Mouse (Mus musculus) midbrain, embryonic 14.5 days (tissue): ENCODE data around the gene Csnk1g2. TPM values are rescaled to one million over a fixed set of nuclear protein-coding genes. Genes with fewer than 3 reads are reported as not detected.
"Not testable (repeated sequence)": the region's sequence is repeated elsewhere in the genome, so short reads cannot be mapped to it uniquely, and the experiment has no call there.

Source experiments
- ATAC-seq: fragments of 200-750 bp; cut with Nextera tagmentation; 2 replicates; pipeline ENCODE4 v1.8.0; 2017; ENCODE audit warnings: moderate number of reproducible peaks, moderate library complexity; ENCODE audit not compliant: low FRiP score, low TSS enrichment
- DNase-seq: peaks from one replicate; pipeline ENCODE4 v3.0.0-alpha.2; 2015
- H3K27ac ChIP-seq: fragments of 300-500 bp; sonication (generic); replicated peaks from 2 replicates; pipeline ENCODE4 v1.5.1; 2014; ENCODE audit warnings: mild to moderate bottlenecking, low read depth, low read length, moderate library complexity
- H3K27me3 ChIP-seq: fragments of 300-500 bp; sonication (generic); 2 replicates; pipeline ENCODE4 v1.6.1; 2014; ENCODE audit warnings: low read length, control low read depth, mixed read lengths; ENCODE audit not compliant: control insufficient read depth, insufficient read depth
- H3K36me3 ChIP-seq: fragments of 300-500 bp; sonication (generic); 2 replicates; pipeline ENCODE4 v1.6.1; 2014; ENCODE audit warnings: low read length, control low read depth; ENCODE audit not compliant: control insufficient read depth, insufficient read depth
- H3K4me1 ChIP-seq: fragments of 300-500 bp; sonication (generic); 2 replicates; pipeline ENCODE4 v1.6.1; 2014; ENCODE audit warnings: mild to moderate bottlenecking, antibody characterized with exemption, low read length, control low read depth; ENCODE audit not compliant: control insufficient read depth, insufficient read depth
- H3K4me2 ChIP-seq: fragments of 300-500 bp; sonication (generic); 2 replicates; pipeline ENCODE4 v1.6.1; 2014; ENCODE audit warnings: mild to moderate bottlenecking, low read length, moderate library complexity
- H3K4me3 ChIP-seq: fragments of 300-500 bp; sonication (generic); replicated peaks from 2 replicates; pipeline ENCODE4 v1.5.1; 2014; ENCODE audit warnings: low read depth, low read length
- H3K9ac ChIP-seq: fragments of 300-500 bp; sonication (generic); replicated peaks from 2 replicates; pipeline ENCODE4 v1.6.1; 2014; ENCODE audit warnings: mild to moderate bottlenecking, low read length, moderate library complexity
- H3K9me3 ChIP-seq: fragments of 300-500 bp; sonication (generic); 2 replicates; pipeline ENCODE4 v1.6.1; 2016; ENCODE audit warnings: low read length, control low read depth, mixed read lengths; ENCODE audit not compliant: control insufficient read depth
- WGBS: fragments of 180-500 bp; shearing (Covaris S2); extraction: QIAGEN DNeasy Blood & Tissue Kit; methylation state at CpG from one replicate; pipeline ENCODE4 v1.1.7; 2014; 5-methylcytosine and 5-hydroxymethylcytosine counted together
- polyA plus RNA-seq: library from polyadenylated mRNA; unstranded; fragments of >200 nt; fragmentation: Nextera tagmentation; extraction: Ambion mirVana; gene quantifications from 2 replicates; pipeline ENCODE4 v1.2.1, GENCODE M21; 2014

The Csnk1g2 gene
- polyA plus RNA-seq, 1 experiment from 2014 or later: 74.1 TPM

DNA sequence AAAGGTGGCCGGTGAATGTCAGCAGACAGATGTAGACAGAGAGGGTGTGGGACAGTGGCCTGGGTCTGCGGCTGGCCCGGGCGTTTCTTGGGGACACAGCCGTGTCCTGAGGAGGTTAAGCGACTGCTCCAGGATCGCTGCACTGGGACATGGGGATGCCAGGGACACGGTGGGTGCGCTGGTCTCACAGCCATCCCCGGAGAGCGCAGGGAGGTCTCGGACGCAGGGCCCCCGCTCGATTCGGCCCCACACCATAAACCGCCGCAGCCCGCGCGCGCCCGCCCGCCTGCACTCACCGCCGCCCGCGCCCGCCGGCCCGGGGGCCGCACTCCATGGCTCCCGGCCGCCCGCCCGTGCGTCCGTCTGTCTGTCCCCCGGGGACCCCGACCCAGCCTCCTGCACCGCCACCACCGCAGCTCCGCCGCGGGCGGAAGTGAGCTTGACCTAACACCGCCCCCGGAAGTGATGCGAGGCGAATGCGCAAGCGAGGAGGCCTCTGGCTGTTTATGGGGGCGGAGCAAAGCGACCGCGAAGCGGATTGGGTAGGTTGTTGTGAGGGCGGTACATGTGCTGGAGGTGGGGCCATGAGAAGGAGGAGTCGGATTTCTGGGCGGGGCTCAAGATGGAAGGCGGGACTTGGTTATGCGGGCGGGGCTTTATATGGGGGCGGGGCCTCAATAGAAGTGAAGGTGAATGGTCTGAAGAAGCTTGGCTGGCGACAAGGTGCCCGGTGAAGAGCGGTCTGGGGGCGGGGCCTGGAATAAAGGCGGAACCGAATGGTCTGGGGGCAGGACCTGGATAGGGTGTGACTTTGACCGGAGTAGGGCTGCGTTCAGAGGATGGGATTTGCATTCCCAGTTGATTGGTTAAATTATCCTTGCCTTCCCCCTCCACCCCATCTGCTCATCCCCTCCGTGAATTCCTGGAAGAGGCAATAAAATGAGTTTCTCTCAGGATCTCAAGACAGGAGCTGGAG lies 32.5 kb upstream of the Csnk1g2 start, which contains the start of gene Abhd17a:
Gene Abhd17a (minus strand): TSS at position 463 of the 976 bp plus-strand sequence.
- peak within 1 kb of the TSS; percentile 89 for H3K9ac ChIP-seq
- peak within 1 kb of the TSS; percentile 71 for H3K27ac ChIP-seq
- H3K4me1 ChIP-seq: peaks cover 18% of the 10 kb centered on the region
- H3K9me3 ChIP-seq: no peaks in the 10 kb centered on the region
- H3K36me3 ChIP-seq: peaks cover 9% of the 10 kb centered on the region
- WGBS: under 1% methylated on average over 73 of the region's 73 CpGs
- ATAC-seq (peak; percentile 98), DNase-seq (peak; percentile 99)
- peak within 1 kb of the TSS; percentile 94 for H3K4me3 ChIP-seq
- no peaks in the 10 kb centered on the region for H3K27me3 ChIP-seq
- H3K4me2 ChIP-seq: peak within 1 kb of the TSS; percentile 99

DNA sequence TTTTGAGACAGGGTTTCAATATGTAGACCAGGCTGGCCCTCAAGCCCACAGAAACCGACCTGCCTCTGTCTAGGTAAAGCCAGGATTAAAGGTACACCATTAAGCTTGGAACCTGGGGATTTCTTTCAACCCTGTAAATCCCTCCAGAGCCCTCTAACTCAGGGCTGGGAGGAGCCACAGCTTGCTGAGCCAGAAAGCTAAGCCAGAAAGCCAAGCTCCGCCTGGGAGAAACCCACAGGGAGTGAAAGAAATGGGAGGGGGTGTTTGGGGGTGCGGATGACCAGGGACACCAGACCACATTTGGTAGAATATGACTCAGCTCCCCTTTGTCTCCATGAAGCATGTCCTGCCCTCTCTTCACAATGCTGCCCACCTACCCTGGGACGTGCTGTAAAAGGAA lies 26.3 kb upstream of the Csnk1g2 start:
- H3K4me3 ChIP-seq: no peak overlapping the region
- WGBS: 33% methylated on average over 4 of the region's 4 CpGs
- DNase-seq: no peak
- H3K9me3 ChIP-seq: no peaks in the 10 kb centered on the region
- H3K9ac ChIP-seq: no peak overlapping the region
- no peaks in the 10 kb centered on the region for H3K27me3 ChIP-seq
- ATAC-seq: no peak
- no peak overlapping the region for H3K27ac ChIP-seq
- H3K4me2 ChIP-seq: no peak overlapping the region
- no peaks in the 10 kb centered on the region for H3K4me1 ChIP-seq
- H3K36me3 ChIP-seq: no peaks in the 10 kb centered on the region

DNA sequence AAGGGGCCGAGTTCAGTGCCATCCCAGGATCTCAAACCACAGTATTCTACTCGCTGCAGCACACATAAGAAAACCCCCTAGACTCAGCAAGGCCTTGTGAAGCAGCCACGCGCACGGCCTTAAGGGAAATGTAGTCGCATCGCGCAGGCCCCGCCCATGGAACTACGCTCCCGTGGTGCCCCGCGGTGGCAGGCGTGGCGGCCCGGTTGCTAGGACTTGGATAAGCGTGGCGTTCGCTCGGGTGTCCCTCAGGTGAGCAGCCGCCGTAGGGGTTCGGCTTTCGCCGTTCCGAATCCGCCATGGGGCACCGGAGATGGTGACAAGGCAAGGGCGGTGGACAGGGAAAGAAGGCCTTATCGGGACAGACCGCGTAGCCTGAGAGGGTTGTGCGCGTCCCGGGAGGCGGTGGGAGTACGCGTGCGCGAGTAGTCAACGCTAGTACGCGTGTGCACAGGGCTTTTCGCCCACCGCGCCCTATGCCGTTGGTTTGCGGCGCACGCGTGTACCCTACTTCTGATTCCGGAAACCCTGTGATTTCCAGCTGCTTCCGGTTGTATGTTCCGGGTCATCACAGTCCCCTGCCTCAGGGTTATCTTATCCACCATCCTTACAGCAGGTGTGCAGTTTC lies 19.8 kb upstream of the Csnk1g2 start, which contains the start of the genes Scamp4 and Adat3:
Gene Scamp4 (plus strand): TSS at position 175 of the 628 bp plus-strand sequence.
Gene Adat3 (plus strand): TSS at position 183 of the 628 bp plus-strand sequence.
- Histone ChIP-seq H3K27ac (peak within 1 kb of the TSS; percentile 89), H3K9me3 (no peaks in the 10 kb centered on the region), H3K4me2 (peak within 1 kb of the TSS; percentile 94), H3K36me3 (peaks cover 20% of the 10 kb centered on the region), H3K9ac (peak within 1 kb of the TSS; percentile 68), H3K4me3 (peak within 1 kb of the TSS; percentile 68), H3K4me1 (peaks cover 15% of the 10 kb centered on the region), H3K27me3 (no peaks in the 10 kb centered on the region)
- peak; percentile 98 for DNase-seq
- ATAC-seq: peak; percentile 95
- under 1% methylated on average over 54 of the region's 54 CpGs for WGBS

DNA sequence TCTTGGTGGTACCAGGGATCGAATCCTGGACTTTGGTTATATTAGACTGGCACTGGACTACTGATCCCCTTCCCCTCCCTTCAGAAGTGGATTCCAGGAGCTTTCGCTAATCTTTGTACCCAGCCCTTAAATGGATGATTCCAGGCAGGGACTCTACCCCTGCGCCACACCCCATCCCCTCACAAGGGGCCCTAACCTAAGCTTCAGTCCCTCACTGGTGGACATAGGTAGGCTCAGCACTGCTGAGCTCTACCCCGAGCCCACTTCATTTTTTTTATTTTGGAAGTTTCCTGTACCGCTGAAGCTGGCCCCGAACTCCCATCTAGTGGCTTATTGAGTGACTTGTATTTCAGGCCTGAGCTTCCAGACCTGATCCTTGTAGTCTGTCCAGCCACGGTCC lies 19.3 kb upstream of the Csnk1g2 start:
- Histone ChIP-seq H3K4me3 (peak overlapping the region; percentile 68), H3K4me1 (peaks cover 15% of the 10 kb centered on the region), H3K4me2 (peak overlapping the region; percentile 94), H3K27me3 (no peaks in the 10 kb centered on the region), H3K9ac (peak overlapping the region; percentile 68), H3K27ac (peak overlapping the region; percentile 89), H3K9me3 (no peaks in the 10 kb centered on the region), H3K36me3 (peaks cover 26% of the 10 kb centered on the region)
- DNase-seq: no peak
- no peak for ATAC-seq
- 36% methylated on average over 7 of the region's 7 CpGs for WGBS

DNA sequence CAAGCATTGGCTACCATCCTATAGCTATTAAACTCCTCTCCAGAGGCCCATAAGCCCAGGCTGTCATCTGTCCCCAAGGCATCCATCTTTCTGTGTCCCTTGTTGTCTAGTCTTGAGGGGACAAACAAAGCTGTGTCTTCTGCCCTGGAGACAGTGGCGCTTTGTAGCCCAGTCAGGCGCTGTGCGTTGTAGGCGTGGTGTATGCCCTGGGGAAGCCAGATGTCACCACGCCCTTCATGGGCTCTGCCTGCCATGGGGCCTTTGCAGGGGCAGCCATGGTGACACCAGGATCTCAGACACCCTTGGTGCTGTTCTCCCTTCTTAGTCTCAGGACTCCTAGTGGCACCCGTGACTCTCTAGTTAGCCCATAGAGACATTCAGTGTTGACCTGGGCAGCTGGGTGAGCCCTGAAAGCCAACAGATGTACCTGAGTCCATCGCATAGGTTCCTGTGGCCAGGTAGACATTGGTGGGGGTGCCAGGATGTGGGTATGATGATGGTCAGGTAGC lies 18.6 kb upstream of the Csnk1g2 start:
- Histone ChIP-seq H3K36me3 (peaks cover 33% of the 10 kb centered on the region), H3K27ac (no peak overlapping the region), H3K4me3 (peak overlapping the region; percentile 68), H3K9me3 (no peaks in the 10 kb centered on the region), H3K9ac (0 out of 2 replicates have a peak overlapping the region, but pooled peaks have one; percentile 12), H3K27me3 (no peaks in the 10 kb centered on the region), H3K4me1 (peaks cover 15% of the 10 kb centered on the region), H3K4me2 (peak overlapping the region; percentile 94)
- ATAC-seq (no peak), DNase-seq (no peak)
- WGBS: 95% methylated on average over 7 of the region's 7 CpGs

DNA sequence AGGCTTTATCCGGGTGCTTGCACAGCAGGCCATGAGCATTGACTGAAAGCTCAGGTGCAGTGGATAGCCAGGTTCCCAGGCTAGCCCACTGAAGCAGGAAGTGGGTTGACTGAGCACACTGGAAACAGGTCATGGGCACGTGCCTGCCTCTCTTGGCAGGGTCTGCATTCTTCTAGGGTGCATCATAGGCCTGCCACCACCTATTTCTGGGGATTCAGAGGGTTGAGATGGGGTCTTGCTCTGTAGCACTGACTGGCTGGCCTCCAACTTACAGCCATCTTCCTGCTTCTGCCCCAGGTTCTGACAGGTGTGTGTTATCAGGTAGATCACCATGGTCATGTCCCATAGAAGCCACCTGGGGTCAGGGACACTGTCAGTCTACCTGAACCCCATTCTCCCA lies 17.6 kb upstream of the Csnk1g2 start:
- Histone ChIP-seq H3K9me3 (no peaks in the 10 kb centered on the region), H3K4me1 (peaks cover 15% of the 10 kb centered on the region), H3K4me3 (no peak overlapping the region), H3K9ac (no peak overlapping the region), H3K36me3 (peaks cover 42% of the 10 kb centered on the region), H3K27ac (no peak overlapping the region), H3K27me3 (no peaks in the 10 kb centered on the region), H3K4me2 (no peak overlapping the region)
- ATAC-seq (no peak), DNase-seq (no peak)
- 82% methylated on average over 2 of the region's 2 CpGs for WGBS

DNA sequence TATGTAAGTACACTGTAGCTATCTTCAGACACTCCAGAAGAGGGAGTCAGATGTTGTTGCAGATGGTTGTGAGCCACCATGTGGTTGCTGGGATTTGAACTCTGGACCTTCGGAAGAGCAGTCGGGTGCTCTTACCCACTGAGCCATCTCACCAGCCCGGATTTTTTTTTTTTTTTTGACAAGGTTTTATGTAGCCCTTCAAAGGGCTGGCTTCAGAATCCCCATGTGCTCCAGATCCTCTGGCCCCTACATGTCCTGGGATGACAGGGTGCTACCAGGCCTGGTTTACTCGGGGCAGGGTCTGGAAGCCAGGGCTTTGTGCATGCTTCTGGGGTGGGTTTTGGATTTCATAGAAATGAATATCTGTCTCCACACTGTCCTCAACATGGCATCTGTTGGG lies 16.9 kb upstream of the Csnk1g2 start, which contains the start of gene Gm49322:
Gene Gm49322 (plus strand): TSS at position 301 of the 400 bp plus-strand sequence.
- not testable (repeated sequence) for ATAC-seq, H3K9me3 ChIP-seq, H3K4me2 ChIP-seq, DNase-seq, H3K27me3 ChIP-seq, H3K4me3 ChIP-seq, H3K9ac ChIP-seq, H3K27ac ChIP-seq
- peaks cover 15% of the 10 kb centered on the region for H3K4me1 ChIP-seq
- WGBS: 58% methylated on average over 2 of the region's 4 CpGs
- H3K36me3 ChIP-seq: peaks cover 46% of the 10 kb centered on the region

DNA sequence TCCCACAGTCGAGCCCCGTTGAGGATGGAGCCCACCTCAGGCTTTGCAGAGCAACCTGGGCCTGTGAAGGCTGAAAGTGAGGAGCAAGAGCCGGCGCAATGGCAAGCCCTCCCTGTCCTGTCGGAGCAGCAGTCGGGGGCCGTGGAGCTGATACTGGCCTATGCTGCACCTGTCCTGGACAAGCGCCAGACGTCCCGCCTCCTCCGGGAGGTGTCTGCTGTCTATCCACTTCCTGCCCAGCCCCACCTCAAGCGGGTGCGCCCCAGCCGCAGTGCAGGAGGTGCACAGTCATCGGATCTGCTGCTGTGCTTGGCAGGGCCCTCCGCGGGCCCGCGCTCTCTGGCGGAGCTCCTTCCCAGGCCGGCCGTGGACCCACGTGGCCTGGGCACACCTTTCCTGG lies 16.3 kb upstream of the Csnk1g2 start:
- Histone ChIP-seq H3K4me2 (no peak overlapping the region), H3K9ac (no peak overlapping the region), H3K9me3 (no peaks in the 10 kb centered on the region), H3K27ac (no peak overlapping the region), H3K4me3 (no peak overlapping the region), H3K27me3 (no peaks in the 10 kb centered on the region), H3K4me1 (peaks cover 15% of the 10 kb centered on the region), H3K36me3 (peaks cover 48% of the 10 kb centered on the region)
- DNase-seq (no peak), ATAC-seq (no peak)
- WGBS: 91% methylated on average over 23 of the region's 23 CpGs
